Mouse (Mus musculus): ENCODE data around the gene Ptprg.
A peak's percentile ranks its signal among the peaks of the same experiment; 100 is the strongest.

Ptprg gene

DNA sequence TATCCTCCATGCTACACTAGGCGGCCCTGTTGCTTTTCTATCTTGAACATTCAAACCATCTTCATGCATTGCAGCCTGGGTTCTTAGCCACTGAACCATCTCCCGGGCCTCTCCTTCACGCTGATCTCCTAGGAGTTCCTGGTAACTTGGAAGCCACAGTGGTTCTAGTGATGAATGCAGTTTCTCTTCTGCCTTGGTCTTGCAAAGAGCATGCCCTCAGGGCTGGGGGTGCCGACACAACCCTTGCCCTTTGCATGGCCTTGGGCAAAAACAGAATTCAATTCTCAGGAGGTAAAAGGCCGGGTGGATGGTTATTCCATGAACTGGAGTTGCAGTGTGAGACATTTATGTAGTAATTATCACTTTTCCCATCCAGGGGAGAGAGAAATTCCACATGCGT is 67.0 kb downstream of the Ptprg start:
- DNase-seq, result no peak

DNA sequence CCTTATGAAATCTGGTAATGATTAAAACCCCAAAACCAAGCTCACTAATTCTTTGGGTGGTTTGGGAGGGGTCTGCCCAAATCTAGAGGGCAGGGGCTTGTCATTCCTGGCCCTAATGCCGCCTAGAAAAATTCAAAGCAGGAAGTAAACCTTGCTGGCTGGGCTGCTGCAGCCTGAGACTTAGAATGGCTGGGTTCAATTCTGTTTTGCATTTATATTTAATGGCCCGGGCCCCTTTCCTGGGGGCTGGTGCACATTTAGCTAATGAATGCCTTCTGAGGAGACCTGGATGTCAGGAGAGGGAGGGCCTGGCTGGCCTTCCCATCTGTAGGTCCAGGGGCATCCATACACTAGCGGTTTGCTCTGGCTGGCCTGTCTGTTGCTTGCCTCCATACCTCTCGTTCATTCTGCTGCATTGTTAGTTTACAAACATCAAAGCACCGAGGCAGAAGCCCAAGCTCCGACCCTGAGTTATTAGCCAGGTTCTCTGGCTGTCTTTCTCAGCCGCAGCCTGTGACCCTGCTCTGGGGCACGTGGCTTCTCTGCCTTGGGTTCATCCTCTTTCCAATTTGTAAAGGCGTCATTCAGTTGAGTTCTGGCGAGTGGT is 67.7 kb downstream of the Ptprg start:
- no peak for DNase-seq

DNA sequence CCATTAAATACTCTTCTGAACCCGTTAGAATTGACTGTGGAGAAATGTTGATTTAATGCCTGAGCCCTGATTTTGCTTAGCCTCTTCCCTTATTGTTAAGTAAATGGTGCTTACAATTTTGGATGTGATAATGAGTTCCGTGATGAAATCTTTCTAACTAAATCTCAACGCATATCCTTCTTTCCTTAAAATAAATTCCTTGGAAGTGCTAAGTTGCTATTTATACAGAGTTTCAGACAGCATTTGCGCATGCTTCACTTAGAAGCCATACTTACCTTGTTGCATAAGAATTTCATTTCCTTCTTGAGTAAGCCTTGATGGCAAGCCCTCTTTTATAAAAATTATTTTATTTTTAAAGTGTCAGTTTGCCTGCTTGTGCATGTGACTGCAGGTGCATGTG is 70.2 kb downstream of the Ptprg start:
- no peak for DNase-seq

DNA sequence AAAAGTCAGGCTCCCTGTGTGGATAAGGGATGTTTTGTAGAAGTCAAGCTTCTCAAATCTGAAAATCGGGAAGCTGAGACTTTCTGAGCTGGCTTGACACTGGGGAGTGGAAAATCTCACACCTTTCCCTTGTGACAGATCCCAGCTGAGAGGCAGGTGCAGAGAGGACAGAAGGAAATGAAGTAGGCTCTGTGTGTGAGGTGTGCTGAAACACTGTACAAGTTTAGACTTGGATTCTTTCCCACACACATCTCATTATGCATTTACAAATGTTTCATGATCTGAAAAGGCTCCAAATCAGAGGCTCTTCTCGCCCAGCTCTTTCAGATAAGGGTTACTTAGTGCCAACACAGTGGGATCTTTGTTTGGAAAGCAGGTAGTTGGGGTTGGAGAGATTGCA is 77.4 kb downstream of the Ptprg start:
- no peak for DNase-seq

DNA sequence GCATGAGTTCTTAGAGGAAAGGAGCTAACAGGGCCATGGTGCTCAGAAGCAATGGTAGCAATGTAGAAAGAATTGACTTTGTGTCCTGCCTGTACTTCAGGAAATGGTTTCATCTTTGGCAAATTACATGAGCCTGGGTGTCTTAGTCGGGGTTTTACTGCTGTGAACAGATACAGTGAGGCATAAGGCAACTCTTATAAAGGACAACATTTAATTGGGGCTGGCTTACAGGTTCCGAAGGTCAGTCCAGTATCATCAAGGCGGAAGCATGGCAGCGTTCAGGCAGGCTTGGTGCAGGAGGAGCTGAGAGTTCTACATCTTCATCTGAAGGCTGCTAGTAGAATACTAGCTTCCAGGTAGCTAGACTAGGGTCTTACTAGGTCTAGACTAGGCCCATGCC is 78.2 kb downstream of the Ptprg start:
- DNase-seq, result no peak

DNA sequence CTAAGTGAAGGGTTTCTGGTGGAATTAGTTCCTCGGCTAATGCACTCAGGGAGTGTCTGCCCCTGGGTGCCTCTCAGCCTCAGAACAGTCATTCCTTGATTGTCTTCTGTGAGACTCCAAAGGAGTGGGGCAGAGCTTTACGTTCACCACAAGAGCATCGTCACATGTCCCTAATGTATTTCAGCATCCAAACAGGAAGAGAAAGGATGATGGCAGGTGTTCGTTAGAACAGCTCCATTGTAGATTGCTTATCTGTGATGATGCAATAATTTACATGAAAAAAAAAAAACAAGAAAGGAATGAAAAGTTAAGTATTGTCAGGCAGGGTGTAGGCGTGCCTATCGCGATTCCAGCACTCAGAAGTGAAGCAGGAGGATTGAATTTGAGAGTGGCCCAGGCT is 84.3 kb downstream of the Ptprg start:
- DNase-seq, result no peak

DNA sequence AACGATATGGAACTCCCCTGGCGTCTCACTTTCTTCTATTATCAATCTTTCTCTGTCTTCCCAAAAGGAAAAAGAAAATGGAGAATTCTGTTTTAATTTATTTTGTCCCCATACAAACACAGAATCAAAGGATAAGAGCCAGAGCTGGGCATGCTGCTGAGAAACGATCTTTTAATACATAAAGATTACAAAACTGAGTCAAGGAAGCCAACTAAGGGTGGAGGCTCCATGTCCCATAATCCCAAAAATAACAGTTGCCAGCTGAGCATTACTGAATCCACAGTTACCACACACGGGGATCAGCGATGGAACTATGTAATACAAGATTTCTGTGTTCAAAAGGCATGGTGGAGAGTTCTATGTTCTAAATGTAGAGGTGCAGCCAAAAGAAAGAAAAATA is 86.0 kb downstream of the Ptprg start:
- no peak for DNase-seq

DNA sequence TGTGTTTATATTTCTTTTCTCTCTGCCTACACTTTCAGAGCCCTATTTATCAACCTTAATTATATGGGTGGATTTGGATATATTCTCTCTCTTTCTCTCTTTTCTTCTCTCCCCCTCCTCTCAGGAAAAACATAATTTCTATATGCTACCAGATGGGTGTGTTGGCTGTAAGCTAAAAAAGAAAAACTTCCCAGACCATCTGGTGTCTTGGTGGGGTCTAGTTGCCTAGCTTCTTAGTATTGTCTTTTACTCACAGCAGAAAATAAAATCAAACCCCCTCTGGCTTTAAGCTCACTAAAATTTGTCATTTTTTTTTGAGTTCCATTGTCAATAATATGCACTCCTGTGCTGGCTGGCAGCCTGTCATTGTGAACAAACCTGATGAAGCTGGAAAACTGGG is 87.0 kb downstream of the Ptprg start:
- no peak for DNase-seq

DNA sequence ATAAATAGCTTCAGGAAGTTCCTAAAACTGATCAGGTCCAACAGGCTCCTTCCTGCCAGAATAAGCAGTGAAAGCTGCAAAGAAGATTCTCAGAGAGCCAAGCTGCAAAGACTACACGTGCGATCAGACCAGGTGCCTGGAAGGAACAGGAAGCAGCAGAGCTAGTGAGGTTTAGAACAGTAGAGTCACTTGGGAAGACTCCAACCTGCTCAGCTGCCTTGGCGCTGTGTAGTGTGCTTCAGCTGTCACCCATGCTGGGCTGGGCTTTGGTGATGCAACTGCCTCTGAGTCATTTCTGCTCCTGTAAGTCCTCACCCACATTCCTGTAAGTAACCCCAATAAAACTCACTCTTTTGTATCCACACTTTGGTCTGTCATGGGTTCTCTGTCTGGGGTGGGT is 87.7 kb downstream of the Ptprg start:
- no peak for DNase-seq

DNA sequence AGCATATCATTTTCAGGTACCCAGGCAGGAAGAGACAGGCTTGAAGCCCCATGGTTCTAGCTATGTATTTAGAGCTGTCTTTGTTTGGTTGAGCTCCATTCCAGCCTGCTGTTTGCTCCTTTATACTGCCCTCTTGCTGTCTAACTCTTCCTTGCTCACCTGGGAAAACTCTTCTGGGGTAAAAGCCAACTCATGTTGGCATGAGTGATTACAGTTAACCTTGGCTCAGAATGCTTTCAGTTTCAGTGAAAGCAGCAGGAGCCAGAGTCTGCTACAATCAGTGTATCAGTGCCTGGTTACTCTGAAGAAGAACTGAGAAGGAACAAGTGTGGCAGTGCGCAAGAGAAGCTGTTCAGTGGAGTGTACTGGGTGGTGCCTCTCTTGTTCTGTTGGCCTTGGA is 89.6 kb downstream of the Ptprg start:
- peak; percentile 52 to 68 for DNase-seq

DNA sequence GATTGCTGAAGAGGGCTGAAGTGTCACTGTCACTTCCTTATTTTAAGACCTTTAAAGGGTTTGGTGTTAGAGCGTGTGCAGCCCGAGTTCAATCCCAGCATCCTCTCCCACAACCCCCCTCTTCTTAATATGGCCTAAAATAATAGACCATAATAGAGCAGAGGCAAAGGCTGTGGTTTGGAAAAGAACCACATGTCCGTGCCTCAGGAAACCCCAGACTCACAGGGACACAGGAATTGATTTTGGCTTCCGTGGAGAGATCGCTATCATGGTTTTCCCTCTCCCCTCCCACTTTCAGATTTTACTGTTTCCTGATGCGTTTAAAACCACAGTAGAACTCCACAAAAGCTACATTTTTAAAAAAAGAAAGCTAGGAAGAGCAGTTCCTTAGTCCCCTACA is 104.0 kb downstream of the Ptprg start:
- peak in 1 of 2 experiments; percentile 11 for DNase-seq

DNA sequence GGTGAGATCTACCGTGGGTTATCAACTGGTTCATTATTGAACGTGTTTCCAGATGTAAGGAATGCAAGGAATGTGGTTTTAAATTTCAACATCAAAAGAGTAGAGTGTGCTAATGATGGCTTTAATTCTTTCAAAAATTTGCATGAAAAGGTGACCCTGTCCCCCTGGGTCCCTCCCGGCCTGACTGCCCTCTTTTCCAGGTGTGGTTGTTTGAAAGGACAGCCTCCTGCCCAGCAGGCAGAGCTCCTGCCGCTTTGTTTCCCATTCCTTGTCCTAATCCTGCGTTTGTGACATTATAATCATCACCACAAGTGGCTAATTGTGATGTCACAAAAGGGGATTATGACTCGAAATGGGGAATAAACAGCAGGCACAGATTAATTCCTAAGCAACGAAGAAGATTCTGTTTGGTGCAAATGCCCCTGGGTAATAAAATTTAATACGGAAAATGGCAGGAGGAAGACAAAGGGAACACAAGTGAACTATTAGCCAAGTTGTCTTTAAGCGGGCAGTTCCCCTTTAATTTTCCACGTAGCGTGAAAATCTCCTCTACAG is 110.4 kb downstream of the Ptprg start:
- DNase-seq, result no peak

DNA sequence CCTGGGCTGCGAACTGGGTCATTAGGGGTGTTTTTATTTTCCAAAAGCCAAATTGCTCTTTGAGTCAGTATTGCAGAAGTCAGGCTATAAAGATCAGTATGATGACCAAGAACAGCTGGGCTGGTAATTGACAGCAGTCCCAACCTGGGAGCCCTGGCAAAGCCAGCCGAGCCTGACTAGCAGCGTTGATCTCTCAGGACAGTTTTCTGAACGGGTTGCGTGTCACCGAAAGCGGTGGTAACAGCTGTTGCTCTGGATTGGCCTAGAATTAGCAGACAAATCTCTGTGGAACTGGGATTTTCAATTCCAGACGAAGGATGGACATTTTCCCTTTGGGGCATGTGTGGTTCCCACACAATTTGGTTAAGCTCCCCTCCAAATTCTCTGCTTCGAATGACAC is 111.0 kb downstream of the Ptprg start:
- DNase-seq, result no peak

DNA sequence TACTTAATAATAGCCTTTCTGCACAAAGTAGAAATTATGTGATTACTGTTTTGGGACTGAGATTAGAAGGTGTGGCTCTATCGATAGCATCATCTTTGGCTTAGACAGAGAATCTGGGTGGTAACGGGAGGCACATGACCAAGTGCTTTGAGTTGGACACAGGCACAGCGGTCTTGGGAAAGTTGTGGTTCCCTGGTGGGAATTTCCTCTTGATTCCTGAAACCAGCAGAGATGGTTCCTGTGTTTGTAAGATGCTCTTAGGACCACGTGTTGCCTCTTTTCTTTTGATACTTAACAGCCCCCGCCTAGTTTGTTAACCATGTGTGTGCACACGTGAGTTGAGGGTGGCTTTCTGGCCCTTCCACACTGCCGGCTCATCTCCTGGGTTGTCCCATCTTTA is 111.7 kb downstream of the Ptprg start:
- DNase-seq, result no peak

DNA sequence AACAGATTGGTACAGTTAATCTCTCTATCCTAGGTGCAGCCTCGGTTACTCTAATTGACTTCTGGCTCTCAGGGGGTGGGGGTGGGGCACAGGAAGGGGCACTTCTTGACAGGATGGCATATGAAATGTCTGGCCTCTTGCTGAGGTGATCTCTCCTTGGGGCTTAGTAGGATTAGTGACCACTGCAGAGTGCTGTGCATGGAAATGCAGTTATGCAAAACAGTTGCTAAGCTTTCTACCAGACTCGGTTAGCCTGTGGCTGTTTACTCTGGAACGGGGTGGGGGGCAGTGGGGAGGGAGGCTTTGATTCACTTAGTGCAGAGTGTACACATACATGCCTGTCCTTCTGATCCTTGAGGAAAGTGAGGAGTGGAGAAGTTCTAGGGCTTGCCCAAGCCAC is 114.4 kb downstream of the Ptprg start:
- no peak for DNase-seq

DNA sequence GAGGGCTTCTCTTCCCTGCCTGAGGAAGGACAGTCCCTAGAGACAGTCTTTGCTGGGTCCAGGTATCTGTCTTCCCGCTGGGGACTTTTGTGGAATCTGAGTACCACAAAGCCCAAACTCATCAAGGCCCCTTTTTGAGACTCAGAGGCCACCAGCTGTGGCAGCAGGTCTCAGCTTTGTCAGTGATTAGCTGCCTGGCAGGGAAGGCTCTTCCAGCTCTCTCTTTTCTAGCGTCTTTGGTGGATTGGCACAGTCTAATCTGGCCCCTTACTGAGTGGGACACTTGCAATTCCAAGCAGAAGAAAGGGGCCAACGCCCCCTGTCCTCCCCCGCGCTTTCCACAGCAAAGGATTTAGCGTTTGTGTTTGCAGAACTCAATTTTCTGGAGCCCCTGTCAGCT is 117.5 kb downstream of the Ptprg start:
- no peak for DNase-seq

DNA sequence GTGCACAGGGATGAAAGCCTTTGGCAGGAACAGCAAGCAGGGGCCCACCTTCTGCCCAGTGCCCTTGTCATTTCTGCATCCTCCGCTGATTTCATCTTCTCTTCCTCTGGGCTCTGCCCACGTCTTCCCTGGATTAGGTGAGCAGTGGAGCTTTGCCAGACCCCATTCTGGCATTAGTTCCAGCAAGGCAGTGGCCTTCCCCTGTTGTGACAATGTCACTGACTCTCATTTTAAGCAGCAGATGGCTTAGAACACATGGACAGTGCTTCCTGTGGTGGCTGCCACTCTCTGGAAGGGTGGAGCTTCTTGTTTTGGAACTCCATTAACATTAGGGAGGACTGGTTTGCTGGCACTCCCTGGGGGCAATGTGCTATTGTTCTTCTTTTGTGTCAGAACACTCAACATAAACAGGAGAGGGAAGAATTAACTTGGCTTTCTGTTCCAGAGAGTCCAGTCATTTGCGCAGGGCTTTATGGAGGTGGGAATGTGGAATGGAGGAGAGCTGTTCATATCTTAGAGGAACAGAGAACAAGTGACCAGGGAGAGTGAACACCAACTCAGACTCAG is 119.7 kb downstream of the Ptprg start:
- no peak for DNase-seq

DNA sequence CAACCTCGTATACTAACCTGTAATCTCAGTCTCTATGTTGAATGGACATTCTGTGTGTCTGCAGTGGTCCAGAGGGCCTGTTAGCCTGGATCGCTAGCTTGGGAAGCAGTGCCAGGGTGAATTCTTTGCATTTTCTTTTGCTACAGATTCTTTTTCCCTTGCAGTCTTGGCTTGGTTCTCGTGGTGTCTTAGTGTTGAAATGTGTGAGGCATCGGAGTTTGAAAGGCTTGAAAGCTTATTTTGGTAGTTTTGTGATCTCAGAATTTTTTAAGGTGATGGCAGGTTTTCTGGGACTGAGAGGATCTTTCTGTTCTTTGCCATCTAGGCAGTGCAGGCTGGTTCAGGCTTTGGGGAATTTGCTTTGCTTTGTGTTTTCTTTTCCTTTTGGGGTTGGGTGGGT is 124.9 kb downstream of the Ptprg start:
- no peak for DNase-seq

DNA sequence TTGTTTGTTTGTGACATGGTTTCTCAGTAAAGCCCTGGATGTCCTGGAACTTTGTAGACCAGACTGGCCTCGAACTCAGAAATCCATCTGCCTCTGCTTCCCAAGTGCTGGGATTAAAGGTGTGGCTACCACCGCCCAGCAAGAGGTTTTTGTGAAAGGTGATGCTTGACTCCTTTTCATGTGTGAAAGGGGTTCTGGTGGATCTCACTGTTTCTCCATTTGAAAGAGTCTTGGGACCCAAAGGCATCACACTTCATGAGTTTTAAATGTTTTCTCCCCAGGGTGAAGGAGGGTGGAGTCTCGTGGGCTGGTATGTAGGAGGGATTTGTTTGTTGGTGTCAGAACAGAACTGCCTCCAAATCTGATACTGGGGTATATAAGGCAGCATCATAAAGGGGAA is 126.4 kb downstream of the Ptprg start:
- DNase-seq, result no peak

DNA sequence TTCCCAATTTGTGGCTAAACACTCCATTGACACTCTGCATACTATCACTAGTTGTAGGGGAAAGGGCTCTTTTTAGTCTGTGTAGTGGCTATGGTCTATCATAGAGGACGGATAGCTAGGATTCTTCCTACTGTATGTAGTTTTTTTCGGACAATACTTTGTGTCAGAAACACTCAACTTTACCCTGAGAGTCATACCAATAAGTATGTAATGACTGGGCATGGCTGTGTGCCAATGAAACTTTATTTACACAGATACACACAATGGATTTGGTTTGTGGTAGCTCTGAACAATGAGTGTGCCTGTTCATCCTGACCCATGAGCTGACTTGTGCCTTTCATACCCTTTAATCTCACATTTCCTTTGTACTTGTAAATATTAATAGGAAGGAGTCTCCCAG is 127.3 kb downstream of the Ptprg start:
- DNase-seq, result no peak

DNA sequence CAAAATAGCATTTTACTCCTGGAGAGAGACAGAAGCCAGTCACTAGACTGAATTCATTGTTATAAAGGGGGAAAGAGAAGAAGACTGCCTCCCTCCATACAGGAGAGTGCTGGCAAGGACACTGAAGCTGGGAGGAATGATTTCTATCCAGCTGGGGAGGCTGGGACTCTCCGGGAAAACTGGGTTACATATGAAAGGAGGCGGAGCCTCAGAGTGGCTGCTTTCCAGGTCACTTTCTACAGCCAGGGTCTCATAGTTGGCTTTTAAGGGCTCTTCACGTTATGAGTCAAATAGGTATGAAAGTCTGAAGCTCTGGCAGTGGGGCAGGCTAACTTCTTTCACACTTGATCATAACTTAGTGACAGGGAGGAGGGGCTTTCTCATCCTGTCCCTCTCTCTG is 129.1 kb downstream of the Ptprg start:
- DNase-seq, result no peak

DNA sequence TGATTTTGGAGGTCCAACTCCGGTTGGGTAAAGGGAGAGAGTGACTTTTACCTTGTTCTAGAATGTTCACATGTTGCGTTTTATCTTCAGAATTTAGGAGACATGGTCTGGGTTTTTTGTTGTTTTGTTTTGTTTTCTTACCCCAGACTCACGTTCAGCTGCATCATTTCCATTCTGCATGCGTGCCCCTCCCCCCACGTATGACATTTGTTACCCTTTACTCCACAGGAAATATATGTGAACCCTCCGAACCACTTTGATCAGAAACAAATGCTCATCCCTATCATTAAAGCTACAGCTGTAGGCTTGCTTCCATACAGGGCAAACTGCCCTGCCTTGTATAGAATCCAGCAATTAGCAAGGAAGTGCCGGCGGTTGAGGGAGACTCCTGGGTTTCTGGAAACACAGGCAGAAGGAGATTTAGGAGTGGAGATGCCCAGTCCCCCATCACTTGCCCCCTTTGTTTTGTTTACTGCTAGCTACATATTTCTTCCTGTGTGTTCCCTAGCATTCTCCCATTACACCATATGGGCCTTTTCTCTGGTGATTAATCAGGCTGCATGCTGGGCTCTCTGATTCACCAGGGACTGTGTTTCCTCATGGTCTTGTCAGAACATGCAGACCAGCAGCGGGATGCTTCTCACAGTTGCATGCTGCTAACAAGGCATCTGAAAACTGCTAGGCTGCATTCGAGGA is 130.2 kb downstream of the Ptprg start:
- DNase-seq, result no peak

DNA sequence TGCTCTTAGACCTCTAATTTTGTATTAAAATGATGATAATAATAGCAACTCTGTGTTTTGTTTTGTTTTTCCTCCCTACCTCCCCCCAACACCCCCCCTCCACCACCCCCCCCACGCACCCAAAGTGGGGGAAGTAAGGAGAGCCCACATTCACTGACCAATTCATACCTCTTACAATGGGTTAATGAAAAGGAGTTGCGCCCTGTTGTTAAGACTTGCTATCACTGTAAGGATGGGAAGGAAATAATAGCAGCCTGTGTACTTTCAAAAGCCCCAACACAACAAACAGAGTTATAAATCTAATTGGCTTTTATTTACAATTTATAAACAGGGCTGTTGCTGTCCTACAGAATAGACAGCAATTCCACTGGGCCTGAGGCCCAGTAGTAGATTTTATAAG is 130.8 kb downstream of the Ptprg start:
- no peak for DNase-seq

DNA sequence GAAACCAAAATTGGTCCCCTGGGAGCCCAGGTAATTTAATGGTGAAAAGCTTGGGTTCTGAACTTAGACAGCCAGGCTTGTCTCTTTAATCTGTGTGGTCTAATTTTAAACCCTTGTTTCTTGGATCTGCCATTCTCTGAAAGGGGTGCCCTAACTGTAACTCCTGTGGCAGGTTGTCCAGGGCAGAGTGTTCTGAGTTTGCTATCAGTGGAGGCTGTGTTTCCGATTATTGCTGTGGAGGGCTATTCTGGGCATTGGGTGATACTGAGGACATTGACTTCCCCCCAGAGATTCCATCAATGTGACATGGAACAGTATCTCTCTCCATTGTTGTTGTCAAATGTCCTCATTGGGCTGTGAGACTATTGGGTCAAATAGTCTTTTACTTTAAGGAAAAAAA is 134.2 kb downstream of the Ptprg start:
- no peak for DNase-seq

DNA sequence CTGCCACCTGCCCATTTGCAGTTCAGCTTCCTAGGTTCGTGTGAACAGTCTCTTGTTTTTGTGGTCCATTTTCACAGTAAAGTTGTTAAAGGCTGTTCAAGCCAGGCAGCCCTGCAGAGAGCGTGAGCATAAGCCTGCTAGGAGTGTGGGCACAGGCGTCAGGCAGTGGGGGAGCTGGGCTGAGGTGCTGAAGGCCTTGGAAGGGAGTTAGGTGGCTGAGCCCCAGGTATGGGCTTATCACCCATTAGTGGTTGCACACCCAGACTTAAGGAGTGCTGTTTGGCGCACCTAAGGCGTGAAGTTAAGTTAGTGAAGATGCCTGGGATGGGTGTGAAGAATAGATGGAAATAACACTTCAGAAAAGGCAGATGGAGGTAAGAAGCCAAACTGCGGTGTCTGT is 134.8 kb downstream of the Ptprg start:
- no peak for DNase-seq
